Mouse (Mus musculus) effector memory CD4-positive, alpha-beta T cell, adult 5 months (primary cell): ENCODE data around the gene Zbtb17. TPM values are rescaled to one million over a fixed set of nuclear protein-coding genes. Genes with fewer than 3 reads are reported as not detected.

Experiments
- polyA plus RNA-seq: library from polyadenylated mRNA; unstranded; fragments of 100-300 nt; shearing (Covaris generic); gene quantifications from one replicate; pipeline ENCODE4 v1.2.1, GENCODE M21; 2017

The Zbtb17 gene
- 37.9 TPM for polyA plus RNA-seq

DNA sequence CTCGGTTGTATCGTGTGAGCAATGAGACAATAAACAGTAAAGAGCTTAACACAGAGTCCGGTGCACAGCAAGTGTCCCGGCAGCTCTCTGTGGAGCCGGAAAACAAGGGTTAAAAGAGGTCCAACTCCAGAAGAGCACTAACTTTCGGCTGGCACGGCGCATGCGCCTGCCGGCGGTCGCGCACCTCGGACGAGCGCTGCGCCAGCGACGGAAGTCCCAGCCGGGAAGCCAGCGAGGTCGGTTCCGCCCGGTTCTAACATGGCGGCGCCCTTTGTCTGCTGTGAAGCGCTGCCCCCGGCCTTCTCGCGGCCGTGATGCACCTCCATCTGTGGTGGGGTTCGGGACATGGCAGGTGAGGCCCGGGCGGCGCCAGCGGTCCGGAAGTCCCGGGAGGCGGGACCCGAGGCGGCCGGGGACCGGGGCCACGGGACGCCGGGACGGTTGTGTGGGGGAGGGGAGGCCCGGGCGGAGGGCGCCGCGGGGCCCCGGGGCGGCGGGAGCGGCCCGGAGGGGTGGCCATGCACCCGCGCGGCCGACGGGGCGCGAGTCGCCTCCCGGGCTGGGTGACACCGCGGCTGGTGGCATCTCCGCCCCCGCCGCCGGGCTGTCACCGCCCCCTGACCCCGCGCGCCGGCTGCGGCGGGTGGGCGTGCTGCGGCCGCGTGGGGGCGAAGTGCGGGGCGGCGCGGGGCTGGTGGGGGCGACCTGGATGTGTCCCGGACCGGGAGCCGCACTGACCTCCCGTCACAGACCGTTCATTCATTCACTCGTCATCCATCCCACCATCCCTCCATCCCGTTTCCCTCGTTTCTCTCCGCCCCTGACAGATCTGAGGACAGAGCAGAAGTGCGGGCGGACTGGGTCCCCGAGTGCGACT is at the start of gene Zbtb17:
Gene Zbtb17, plus strand, starts transcription at position 204 of the 877 bp plus-strand sequence.

DNA sequence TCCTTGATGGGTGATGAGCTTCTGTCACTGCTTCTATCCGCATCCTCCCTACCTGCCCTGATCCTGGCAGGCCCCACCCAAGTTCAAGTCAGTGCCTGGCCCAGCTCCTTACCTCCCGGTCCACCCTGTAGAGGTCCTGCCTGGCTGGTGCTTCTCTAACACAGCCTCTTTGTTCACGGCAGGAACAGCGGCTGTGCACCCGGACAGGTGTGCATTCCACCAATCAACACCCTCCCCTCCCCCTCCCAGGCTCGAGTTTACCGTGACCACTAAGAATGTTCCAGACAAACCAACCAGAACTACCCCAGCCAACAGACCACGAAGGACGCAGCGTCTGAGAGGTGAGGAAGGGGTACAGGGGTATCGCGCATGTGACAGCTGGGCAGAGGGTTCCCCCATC is 45.9 kb upstream of the Zbtb17 start, which contains the start of gene Clcnka:
Gene Clcnka, minus strand, starts transcription at position 180 of the 400 bp plus-strand sequence.

DNA sequence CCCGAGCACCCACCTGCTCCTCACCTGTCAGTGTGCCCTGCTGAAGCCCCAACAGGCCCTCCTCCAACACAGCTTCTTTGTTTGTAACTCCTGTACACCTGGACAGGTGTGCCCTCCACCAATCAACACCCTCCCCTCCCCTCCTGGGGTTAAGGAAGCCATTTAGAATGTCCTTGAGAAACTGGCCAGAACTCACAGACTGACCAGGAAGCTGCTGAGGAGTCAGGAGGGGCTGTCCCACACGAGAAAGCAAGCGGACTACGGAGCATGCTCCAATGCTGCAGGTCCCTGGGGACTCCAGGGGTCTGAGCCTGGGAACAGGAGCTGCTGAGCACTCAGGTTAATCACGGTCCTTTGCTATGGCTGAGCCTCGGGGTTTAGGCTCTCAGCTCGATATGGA is 28.5 kb upstream of the Zbtb17 start, which contains the start of gene Clcnkb:
Gene Clcnkb, minus strand, starts transcription at position 91 of the 400 bp plus-strand sequence.

DNA sequence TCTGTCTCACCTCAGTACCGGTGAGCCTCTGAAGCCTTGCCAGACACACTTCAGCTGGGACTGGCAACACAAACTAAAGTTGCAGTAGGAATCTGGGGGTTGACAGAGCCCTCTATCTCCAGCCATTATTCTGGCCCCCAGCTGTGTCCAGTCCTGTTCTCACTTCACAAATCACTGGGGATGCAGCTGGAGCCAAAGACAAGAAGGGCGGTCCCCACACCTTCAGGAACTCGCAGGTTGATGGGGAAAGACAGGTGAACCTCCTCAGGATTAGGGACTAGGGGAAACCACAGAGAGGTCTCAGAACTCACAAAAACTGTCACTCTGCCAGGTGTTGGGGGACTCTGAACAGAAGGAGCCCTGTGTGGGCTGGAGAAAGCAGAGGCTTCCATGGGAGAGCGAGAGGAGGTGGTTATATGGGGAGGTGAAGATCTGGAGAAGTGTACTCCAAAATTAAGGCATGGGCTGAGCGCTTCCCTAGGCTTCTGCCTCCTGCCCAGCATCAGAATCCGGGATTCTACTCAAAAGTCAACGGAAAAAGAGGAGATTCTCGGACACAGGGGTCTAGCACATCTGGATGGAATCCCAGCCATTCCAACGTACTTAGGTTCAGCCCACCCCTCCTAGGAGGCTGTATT is 24.1 kb upstream of the Zbtb17 start, which contains the start of gene Hspb7:
Gene Hspb7, plus strand, starts transcription at position 588 of the 638 bp plus-strand sequence.

DNA sequence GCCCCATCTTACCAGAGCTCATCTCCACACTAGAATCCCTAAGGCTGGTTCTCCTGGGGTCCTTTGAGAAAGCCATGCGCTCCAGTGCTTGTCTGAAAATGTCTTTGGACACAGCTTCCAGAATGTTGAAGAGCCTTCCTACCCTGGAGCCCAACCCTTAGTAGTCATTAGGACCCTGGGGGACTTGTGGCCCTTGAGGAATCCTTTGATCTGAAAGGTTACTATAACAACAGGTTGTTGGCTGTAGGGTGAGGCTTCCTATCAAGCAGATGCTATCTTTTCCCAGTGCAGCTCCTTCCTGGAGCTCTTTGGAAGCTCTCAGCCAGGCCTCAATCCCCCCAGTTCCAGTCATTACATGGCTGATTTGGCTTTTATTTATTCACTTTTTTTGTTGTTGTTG is 8.5 kb upstream of the Zbtb17 start, which contains the start of gene Srarp:
Gene Srarp, minus strand, starts transcription at position 132 of the 400 bp plus-strand sequence.

Other genes starting within 250 kb of the Zbtb17 start
- 2.1 TPM for gene Rsg1, start 230.7 kb upstream of the Zbtb17 start, polyA plus RNA-seq
- not detected for gene Arhgef19, start 205.2 kb upstream of the Zbtb17 start, polyA plus RNA-seq
- not detected for gene Epha2, start 143.4 kb upstream of the Zbtb17 start, polyA plus RNA-seq
- gene Fam131c, start 76.4 kb upstream of the Zbtb17 start, polyA plus RNA-seq = not detected
- not detected for gene Clcnka, start 45.9 kb upstream of the Zbtb17 start, polyA plus RNA-seq
- gene Clcnkb, start 28.6 kb upstream of the Zbtb17 start, polyA plus RNA-seq = not detected
- not detected for gene Hspb7, start 23.9 kb upstream of the Zbtb17 start, polyA plus RNA-seq
- not detected for gene Srarp, start 8.5 kb upstream of the Zbtb17 start, polyA plus RNA-seq
- 30.0 TPM for gene Spen, start 93.9 kb downstream of the Zbtb17 start, polyA plus RNA-seq
- not detected for gene Fblim1, start 161.4 kb downstream of the Zbtb17 start, polyA plus RNA-seq
- gene Tmem82, start 174.0 kb downstream of the Zbtb17 start, polyA plus RNA-seq = 0.29 TPM
- not detected for gene Slc25a34, start 179.2 kb downstream of the Zbtb17 start, polyA plus RNA-seq
- 9.1 TPM for gene Plekhm2, start 220.2 kb downstream of the Zbtb17 start, polyA plus RNA-seq
- not detected for gene Rsc1a1, start 240.9 kb downstream of the Zbtb17 start, polyA plus RNA-seq